Mouse (Mus musculus) intestine, embryonic 14.5 days (tissue): ENCODE data around the gene Tex9. TPM values are rescaled to one million over a fixed set of nuclear protein-coding genes. Genes with fewer than 3 reads are reported as not detected.
A peak's percentile ranks its signal among the peaks of the same experiment; 100 is the strongest.

ENCODE experiments used
- ATAC-seq: fragments of 200-750 bp; cut with Nextera tagmentation; replicated peaks from 2 replicates; pipeline ENCODE4 v1.8.0; 2017; ENCODE audit warnings: low read depth, moderate number of reproducible peaks, moderate TSS enrichment, moderate library complexity; ENCODE audit not compliant: low FRiP score, low TSS enrichment
- DNase-seq: peaks from one replicate; pipeline ENCODE4 v3.0.0-alpha.2; 2018; ENCODE audit warnings: low spot score
- H3K27ac ChIP-seq: fragments of 300-500 bp; sonication (generic); 2 replicates; pipeline ENCODE4 v1.5.1; 2014; ENCODE audit warnings: low read depth, mild to moderate bottlenecking, control low read depth
- H3K27me3 ChIP-seq: fragments of 300-500 bp; sonication (generic); replicated peaks from 2 replicates; pipeline ENCODE4 v1.6.1; 2014; ENCODE audit warnings: low read length, control low read depth; ENCODE audit not compliant: control insufficient read depth, insufficient read depth
- H3K36me3 ChIP-seq: fragments of 300-500 bp; sonication (generic); 2 replicates; pipeline ENCODE4 v1.6.1; 2014; ENCODE audit warnings: low read length, control low read depth; ENCODE audit not compliant: control insufficient read depth, insufficient read depth
- H3K4me1 ChIP-seq: fragments of 300-500 bp; sonication (generic); replicated peaks from 2 replicates; pipeline ENCODE4 v1.6.1; 2014; ENCODE audit warnings: low read length, control low read depth, mixed read lengths; ENCODE audit not compliant: control insufficient read depth, insufficient read depth
- H3K4me2 ChIP-seq: fragments of 300-500 bp; sonication (generic); 2 replicates; pipeline ENCODE4 v1.6.1; 2014; ENCODE audit warnings: low read length
- H3K4me3 ChIP-seq: fragments of 300-500 bp; sonication (generic); 2 replicates; pipeline ENCODE4 v1.5.1; 2014; ENCODE audit warnings: low read depth, low read length, control low read depth, mixed read lengths
- H3K9ac ChIP-seq: fragments of 300-500 bp; sonication (generic); 2 replicates; pipeline ENCODE4 v1.6.1; 2014; ENCODE audit warnings: mild to moderate bottlenecking, low read length
- H3K9me3 ChIP-seq: fragments of 300-500 bp; sonication (generic); 2 replicates; pipeline ENCODE4 v1.6.1; 2016; ENCODE audit warnings: low read length, control low read depth; ENCODE audit not compliant: control insufficient read depth
- whole genome bisulfite sequencing: fragments of 180-500 bp; shearing (Covaris S2); extraction: QIAGEN DNeasy Blood & Tissue Kit; methylation state at CpG from one replicate; pipeline ENCODE4 v1.1.7; 2014; 5-methylcytosine and 5-hydroxymethylcytosine counted together
- polyA plus RNA-seq: library from polyadenylated mRNA; unstranded; fragments of >200 nt; fragmentation: Nextera tagmentation; extraction: Ambion mirVana; gene quantifications from 2 replicates; pipeline ENCODE4 v1.2.1, GENCODE M21; 2014

The Tex9 gene
- polyA plus RNA-seq, 1 experiment from 2014 or later, result 22.8 TPM

DNA sequence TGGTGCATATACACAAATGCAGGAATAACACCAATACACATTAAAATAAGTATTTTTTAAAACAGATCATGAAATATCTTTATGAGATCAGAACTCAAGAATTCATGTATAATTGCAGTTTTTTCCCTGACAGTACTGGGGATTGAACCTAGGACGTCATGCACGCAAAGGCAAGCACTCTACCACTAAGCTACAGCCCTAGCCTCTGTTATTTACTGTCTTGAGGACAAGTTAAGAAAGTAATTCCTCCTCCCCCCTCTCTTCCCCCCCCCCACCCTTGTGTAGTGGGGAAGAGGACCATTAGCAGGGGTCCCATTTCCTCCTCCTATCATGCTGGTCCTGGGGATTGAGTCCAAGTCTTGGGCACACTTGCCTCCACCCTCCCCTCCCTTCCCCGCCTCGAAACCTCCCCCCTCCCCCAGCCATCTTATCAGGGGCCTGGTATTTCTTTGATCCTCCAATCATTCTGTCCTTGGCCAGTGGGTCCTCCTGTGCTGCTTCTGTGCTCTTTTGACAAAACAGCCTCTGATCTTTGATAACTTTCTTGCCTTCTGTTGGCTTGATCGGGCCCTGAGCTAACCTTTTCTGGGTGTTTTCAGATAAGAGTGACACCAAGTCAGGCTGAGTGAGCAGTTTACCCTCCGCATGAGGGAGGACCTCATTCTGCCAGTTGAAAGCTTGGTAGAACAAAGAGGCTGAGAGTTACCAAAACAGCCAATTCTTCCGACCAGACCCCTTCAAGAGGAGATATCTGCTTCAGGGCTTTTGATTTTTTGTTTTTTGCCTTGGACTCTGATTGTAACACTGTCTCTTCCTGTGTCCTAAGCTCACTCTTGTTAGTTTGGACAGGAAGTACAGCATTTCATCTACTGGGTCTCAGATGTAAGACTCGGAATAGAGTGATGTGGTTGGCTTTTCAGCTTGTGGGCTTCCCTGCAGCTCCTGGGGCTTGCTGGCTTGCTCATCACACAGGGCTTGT lies 50.8 kb downstream of the Tex9 start:
- Histone ChIP-seq H3K27ac (no peak overlapping the region), H3K36me3 (peaks cover 6% of the 10 kb centered on the region), H3K9me3 (no peaks in the 10 kb centered on the region), H3K27me3 (no peaks in the 10 kb centered on the region), H3K4me2 (no peak overlapping the region), H3K9ac (no peak overlapping the region), H3K4me1 (peaks cover 5% of the 10 kb centered on the region), H3K4me3 (no peak overlapping the region)
- no peak for ATAC-seq
- no peak for DNase-seq
- 61% methylated on average over 8 of the region's 8 CpGs for WGBS

DNA sequence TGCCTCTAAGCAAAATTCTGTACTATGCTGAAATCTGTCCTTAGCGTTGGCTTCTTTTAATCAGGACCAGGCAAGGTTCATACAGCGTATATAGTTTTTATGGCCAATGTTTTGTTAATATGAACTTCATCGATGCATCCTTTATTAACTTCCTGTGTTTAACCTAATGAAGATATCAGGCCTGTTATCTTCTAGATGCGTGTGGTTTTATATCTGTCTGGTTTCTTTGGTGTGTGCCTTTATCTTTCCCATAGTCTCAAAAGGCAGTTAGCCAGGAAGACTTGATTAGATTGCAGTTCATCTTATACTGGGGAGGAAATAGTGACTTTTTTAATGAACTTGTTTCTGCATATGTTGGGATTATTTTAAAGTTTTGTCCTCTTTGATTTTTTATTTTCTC lies 51.7 kb downstream of the Tex9 start:
- Histone ChIP-seq H3K4me2 (no peak overlapping the region), H3K4me1 (peaks cover 5% of the 10 kb centered on the region), H3K27ac (no peak overlapping the region), H3K4me3 (no peak overlapping the region), H3K36me3 (0 out of 2 replicates have a peak, but pooled peaks cover 3% of the 10 kb centered on the region), H3K9ac (no peak overlapping the region), H3K9me3 (no peaks in the 10 kb centered on the region), H3K27me3 (no peaks in the 10 kb centered on the region)
- DNase-seq (no peak), ATAC-seq (no peak)
- 93% methylated on average over 4 of the region's 4 CpGs for WGBS

DNA sequence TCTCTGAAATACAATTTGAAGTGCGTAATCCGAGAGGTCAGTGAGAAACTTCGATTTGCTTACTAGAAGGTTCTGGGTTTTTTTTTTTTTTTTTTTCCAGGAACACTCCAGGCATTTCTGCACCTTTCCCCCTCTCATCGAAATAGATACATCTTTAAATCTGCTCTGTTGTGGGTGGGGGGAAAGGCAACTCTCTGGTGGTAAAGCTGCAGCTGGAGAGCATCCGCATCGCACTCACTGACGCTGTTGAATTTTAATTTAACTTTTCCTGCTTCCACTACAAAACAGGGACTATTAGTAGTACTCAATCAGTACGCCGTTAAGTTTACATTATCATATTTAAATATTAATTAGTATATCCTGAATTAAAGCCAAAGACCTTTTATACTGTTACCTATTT lies 53.3 kb downstream of the Tex9 start:
- DNase-seq (no peak), ATAC-seq (0 out of 2 replicates have a peak, but pooled peaks have one; percentile 4)
- Histone ChIP-seq H3K27ac (no peak overlapping the region), H3K4me1 (peaks cover 5% of the 10 kb centered on the region), H3K4me2 (peak overlapping the region; percentile 99), H3K27me3 (no peaks in the 10 kb centered on the region), H3K36me3 (no peaks in the 10 kb centered on the region), H3K9me3 (no peaks in the 10 kb centered on the region), H3K4me3 (peak overlapping the region; percentile 64), H3K9ac (peak overlapping the region; percentile 40)
- 2% methylated on average over 9 of the region's 9 CpGs for WGBS

DNA sequence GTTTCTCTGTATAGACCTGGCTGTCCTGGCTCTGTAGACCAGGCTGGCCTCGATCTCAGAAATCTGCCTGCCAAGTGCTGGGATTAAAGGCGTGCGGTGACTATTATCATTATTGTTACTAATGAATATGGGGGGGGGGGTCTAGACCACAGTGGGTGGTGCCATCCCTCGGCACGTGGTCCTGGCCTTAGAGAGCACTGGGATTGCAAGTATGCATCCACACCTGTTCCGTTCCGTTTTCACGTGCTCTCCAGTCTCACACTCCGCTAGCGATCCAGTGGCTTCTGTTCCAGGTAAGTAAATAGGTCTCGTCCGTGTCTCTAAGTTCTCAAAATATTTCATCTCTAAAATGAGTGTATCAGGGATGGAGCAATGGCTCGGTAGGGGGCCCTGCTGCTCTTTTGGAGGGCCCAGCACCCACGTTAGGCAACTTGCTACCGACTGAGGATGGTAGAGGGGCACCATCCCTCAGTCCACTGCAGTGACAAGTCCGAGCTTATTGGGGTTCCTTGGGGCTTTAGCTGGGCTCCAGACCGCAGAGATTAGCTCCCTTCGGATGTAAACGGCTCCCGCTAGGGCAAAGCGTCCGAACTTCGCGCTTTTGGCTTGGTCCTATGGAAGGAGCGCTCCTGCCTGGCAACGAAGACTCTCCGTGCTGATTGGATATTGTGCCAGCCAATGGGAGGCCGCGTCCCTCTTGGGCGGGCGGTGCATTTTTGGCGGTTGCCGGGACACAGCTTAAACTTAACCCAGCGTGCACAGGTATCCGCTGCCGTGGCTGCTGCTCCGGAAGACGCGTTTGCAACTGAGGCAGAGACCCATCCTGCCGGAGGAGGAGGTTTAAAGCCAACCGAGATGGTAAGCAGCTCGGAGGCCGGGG lies 54.0 kb downstream of the Tex9 start, which contains the start of gene Mns1:
TSS of gene Mns1 (plus strand) at position 190 of the 880 bp plus-strand sequence.
- ATAC-seq (peak; percentile 98), DNase-seq (peak; percentile 98)
- Histone ChIP-seq H3K4me3 (peak within 1 kb of the TSS; percentile 64), H3K9me3 (no peaks in the 10 kb centered on the region), H3K36me3 (no peaks in the 10 kb centered on the region), H3K4me1 (peaks cover 5% of the 10 kb centered on the region), H3K27ac (no peak within 1 kb of the TSS), H3K4me2 (peak within 1 kb of the TSS; percentile 99), H3K27me3 (no peaks in the 10 kb centered on the region), H3K9ac (peak within 1 kb of the TSS; percentile 49)
- WGBS, result 3% methylated on average over 43 of the region's 43 CpGs

DNA sequence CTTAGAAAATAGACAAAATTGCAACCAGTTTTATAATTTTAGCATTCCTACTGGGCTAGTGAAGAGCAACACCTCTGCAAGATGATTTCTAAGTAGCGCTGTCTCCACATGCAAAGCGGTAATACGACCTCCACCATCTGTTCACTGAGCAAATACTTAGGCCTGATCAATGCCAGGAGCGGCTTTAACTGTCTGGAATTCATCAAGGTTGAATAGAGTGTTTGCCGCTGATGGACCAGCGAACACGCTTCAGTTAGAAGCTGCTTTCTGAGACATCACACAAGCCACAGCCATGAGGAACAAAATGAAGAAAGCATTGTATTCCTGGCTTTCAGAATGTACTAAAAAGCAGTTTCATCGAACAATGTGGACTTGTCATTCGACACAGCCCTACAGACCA lies 57.1 kb downstream of the Tex9 start:
- H3K4me3 ChIP-seq, result no peak overlapping the region
- H3K9me3 ChIP-seq, result no peaks in the 10 kb centered on the region
- DNase-seq, result no peak
- 55% methylated on average over 9 of the region's 9 CpGs for WGBS
- no peaks in the 10 kb centered on the region for H3K27me3 ChIP-seq
- H3K27ac ChIP-seq, result no peak overlapping the region
- H3K36me3 ChIP-seq, result no peaks in the 10 kb centered on the region
- H3K4me1 ChIP-seq, result peaks cover 5% of the 10 kb centered on the region
- no peak overlapping the region for H3K9ac ChIP-seq
- no peak overlapping the region for H3K4me2 ChIP-seq
- ATAC-seq, result no peak

DNA sequence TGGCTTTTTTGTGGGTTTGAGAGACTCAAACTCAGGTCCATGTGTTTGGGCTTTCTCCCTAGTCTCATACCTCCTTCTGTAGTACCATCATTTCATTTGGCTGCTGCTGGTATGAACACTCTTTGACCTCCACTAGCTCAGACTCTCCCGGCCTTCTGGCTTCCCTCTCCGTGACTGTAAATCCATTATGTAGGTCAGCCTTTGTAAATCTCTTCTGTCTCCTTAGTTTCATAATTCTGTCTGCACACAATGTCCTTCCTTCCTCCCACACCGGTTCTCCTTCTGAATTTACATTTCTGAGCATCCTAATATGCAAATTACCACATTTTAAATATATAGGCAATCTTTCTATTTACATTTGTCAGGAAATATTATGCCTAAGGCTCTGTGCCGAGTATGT lies 64.2 kb downstream of the Tex9 start:
- no peak overlapping the region for H3K27ac ChIP-seq
- WGBS, result 56% methylated on average over 4 of the region's 4 CpGs
- no peak overlapping the region for H3K9ac ChIP-seq
- no peaks in the 10 kb centered on the region for H3K9me3 ChIP-seq
- DNase-seq, result no peak
- H3K4me2 ChIP-seq, result no peak overlapping the region
- no peak overlapping the region for H3K4me3 ChIP-seq
- no peaks in the 10 kb centered on the region for H3K4me1 ChIP-seq
- H3K36me3 ChIP-seq, result no peaks in the 10 kb centered on the region
- no peak for ATAC-seq
- H3K27me3 ChIP-seq, result no peaks in the 10 kb centered on the region

DNA sequence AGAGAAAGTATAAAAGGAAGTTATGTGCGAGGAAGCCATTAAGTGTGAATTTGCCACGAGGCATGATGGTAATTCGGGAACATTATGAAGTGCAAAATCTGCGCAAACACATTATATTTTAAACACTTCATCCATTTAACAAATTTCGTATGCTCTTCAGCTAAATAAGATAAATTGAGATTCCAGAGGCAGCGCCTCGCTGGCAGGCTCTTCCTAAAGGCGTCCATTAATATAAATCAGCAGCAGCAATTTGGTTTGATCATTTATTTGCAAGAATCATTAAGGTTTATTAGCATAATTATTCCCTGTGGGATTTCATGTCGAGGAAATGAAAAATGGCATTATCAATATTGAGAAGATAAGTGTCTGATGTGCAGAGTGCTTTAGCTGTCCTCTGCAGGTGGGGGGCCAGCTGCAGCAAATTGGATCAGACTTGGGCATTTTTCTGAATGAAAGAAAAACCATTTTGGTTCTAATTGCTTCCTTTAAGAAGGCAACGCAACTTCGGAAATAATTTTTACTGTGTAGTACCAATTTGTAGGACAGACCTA lies 66.6 kb downstream of the Tex9 start:
- no peak overlapping the region for H3K9ac ChIP-seq
- WGBS, result 70% methylated on average over 11 of the region's 11 CpGs
- ATAC-seq (no peak), DNase-seq (no peak)
- no peaks in the 10 kb centered on the region for H3K36me3 ChIP-seq
- no peak overlapping the region for H3K27ac ChIP-seq
- H3K4me2 ChIP-seq, result no peak overlapping the region
- no peaks in the 10 kb centered on the region for H3K27me3 ChIP-seq
- H3K9me3 ChIP-seq, result no peaks in the 10 kb centered on the region
- H3K4me3 ChIP-seq, result no peak overlapping the region
- H3K4me1 ChIP-seq, result peaks cover 15% of the 10 kb centered on the region; the same call in 1 of the 2 replicates

DNA sequence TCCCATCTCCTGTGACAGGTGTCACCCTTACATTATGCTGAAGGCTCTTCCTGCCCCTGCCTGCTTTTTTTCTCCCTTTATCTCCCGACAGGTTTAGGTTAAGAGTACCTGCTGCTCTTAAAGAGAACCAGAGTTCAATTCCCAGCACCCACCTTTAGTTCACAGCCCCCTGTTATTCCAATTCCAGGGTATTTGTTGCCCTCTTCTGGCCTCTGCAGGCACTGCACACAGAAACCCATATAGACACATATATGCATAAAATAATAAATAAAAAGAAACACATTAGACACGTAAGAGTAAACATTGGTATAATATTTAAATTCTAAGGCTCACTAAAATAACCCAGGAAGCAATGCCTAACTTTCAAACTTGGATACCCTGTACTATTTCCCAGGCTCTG lies 69.3 kb downstream of the Tex9 start:
- Histone ChIP-seq H3K27me3 (no peaks in the 10 kb centered on the region), H3K4me3 (no peak overlapping the region), H3K4me2 (no peak overlapping the region), H3K4me1 (peaks cover 15% of the 10 kb centered on the region; the same call in 1 of the 2 replicates), H3K9ac (no peak overlapping the region), H3K36me3 (no peaks in the 10 kb centered on the region), H3K9me3 (no peaks in the 10 kb centered on the region), H3K27ac (no peak overlapping the region)
- DNase-seq (no peak), ATAC-seq (no peak)
- 86% methylated on average over 2 of the region's 2 CpGs for WGBS
